Mouse (Mus musculus): ENCODE measurements around the gene Cd5. TPM values are rescaled to one million over a fixed set of nuclear protein-coding genes. Genes with fewer than 3 reads are reported as not detected.

The Cd5 gene
- polyA plus RNA-seq, 1 experiment: not detected

GRCm38 (mm10) chr19:10759983-10760831 lies 21.4 kb upstream of the Cd5 start:
- H3K4me1 ChIP-seq (ENCODE audit: control insufficient read depth): no peaks in the 10 kb centered on the region
- no peaks in the 10 kb centered on the region for H3K36me3 ChIP-seq (ENCODE audit: control insufficient read depth)
- H3K9me3 ChIP-seq (ENCODE audit: control insufficient read depth, low read length): no peaks in the 10 kb centered on the region
- no peak overlapping the region for H3K4me3 ChIP-seq (replicated peaks)
- no peaks in the 10 kb centered on the region for H3K27me3 ChIP-seq (ENCODE audit: control insufficient read depth)
- no peak for TF ChIP-seq TAL1 (IDR thresholded peaks at IDR 0.05; ENCODE audit: low read length)
- TF ChIP-seq GATA1 (IDR thresholded peaks at IDR 0.05; ENCODE audit: low read length): no peak

GRCm38 (mm10) chr19:10759525-10759924 lies 20.7 kb upstream of the Cd5 start:
- no peaks in the 10 kb centered on the region for H3K9me3 ChIP-seq (ENCODE audit: control insufficient read depth, low read length)
- no peaks in the 10 kb centered on the region for H3K4me1 ChIP-seq (ENCODE audit: control insufficient read depth)
- no peaks in the 10 kb centered on the region for H3K27me3 ChIP-seq (ENCODE audit: control insufficient read depth)
- no peaks in the 10 kb centered on the region for H3K36me3 ChIP-seq (ENCODE audit: control insufficient read depth)
- TF ChIP-seq TAL1 (IDR thresholded peaks at IDR 0.05; ENCODE audit: low read length): no peak
- no peak for TF ChIP-seq GATA1 (IDR thresholded peaks at IDR 0.05; ENCODE audit: low read length)
- no peak overlapping the region for H3K4me3 ChIP-seq (replicated peaks)

- no peak for TF ChIP-seq GATA1 (IDR thresholded peaks at IDR 0.05; ENCODE audit: low read length)
- no peak for TF ChIP-seq TAL1 (IDR thresholded peaks at IDR 0.05; ENCODE audit: low read length)
- Histone ChIP-seq H3K9me3 (ENCODE audit: control insufficient read depth, low read length) (no peaks in the 10 kb centered on the region), H3K36me3 (ENCODE audit: control insufficient read depth) (no peaks in the 10 kb centered on the region), H3K4me3 (replicated peaks) (no peak overlapping the region), H3K4me1 (ENCODE audit: control insufficient read depth) (no peaks in the 10 kb centered on the region), H3K27me3 (ENCODE audit: control insufficient read depth) (no peaks in the 10 kb centered on the region)
Observed at GRCm38 (mm10) chr19:10758708-10759107, 19.9 kb upstream of the Cd5 start.

GRCm38 (mm10) chr19:10757526-10757925 lies 18.7 kb upstream of the Cd5 start:
- Histone ChIP-seq H3K36me3 (ENCODE audit: control insufficient read depth) (no peaks in the 10 kb centered on the region), H3K27me3 (ENCODE audit: control insufficient read depth) (no peaks in the 10 kb centered on the region), H3K9me3 (ENCODE audit: control insufficient read depth, low read length) (no peaks in the 10 kb centered on the region), H3K4me1 (ENCODE audit: control insufficient read depth) (no peaks in the 10 kb centered on the region), H3K4me3 (replicated peaks) (no peak overlapping the region)
- TF ChIP-seq GATA1 (IDR thresholded peaks at IDR 0.05; ENCODE audit: low read length) (no peak), TAL1 (IDR thresholded peaks at IDR 0.05; ENCODE audit: low read length) (no peak)

GRCm38 (mm10) chr19:10757125-10757524 lies 18.3 kb upstream of the Cd5 start:
- no peaks in the 10 kb centered on the region for H3K36me3 ChIP-seq (ENCODE audit: control insufficient read depth)
- no peak overlapping the region for H3K4me3 ChIP-seq (replicated peaks)
- H3K4me1 ChIP-seq (ENCODE audit: control insufficient read depth): no peaks in the 10 kb centered on the region
- TF ChIP-seq GATA1 (IDR thresholded peaks at IDR 0.05; ENCODE audit: low read length) (no peak), TAL1 (IDR thresholded peaks at IDR 0.05; ENCODE audit: low read length) (no peak)
- H3K27me3 ChIP-seq (ENCODE audit: control insufficient read depth): no peaks in the 10 kb centered on the region
- no peaks in the 10 kb centered on the region for H3K9me3 ChIP-seq (ENCODE audit: control insufficient read depth, low read length)

- no peaks in the 10 kb centered on the region for H3K36me3 ChIP-seq (ENCODE audit: control insufficient read depth)
- H3K9me3 ChIP-seq (ENCODE audit: control insufficient read depth, low read length): no peaks in the 10 kb centered on the region
- no peak for TF ChIP-seq TAL1 (IDR thresholded peaks at IDR 0.05; ENCODE audit: low read length)
- no peak for TF ChIP-seq GATA1 (IDR thresholded peaks at IDR 0.05; ENCODE audit: low read length)
- no peaks in the 10 kb centered on the region for H3K27me3 ChIP-seq (ENCODE audit: control insufficient read depth)
- no peak overlapping the region for H3K4me3 ChIP-seq (replicated peaks)
- H3K4me1 ChIP-seq (ENCODE audit: control insufficient read depth): no peaks in the 10 kb centered on the region
Observed at GRCm38 (mm10) chr19:10752646-10753045, 13.8 kb upstream of the Cd5 start.

- no peaks in the 10 kb centered on the region for H3K36me3 ChIP-seq (ENCODE audit: control insufficient read depth)
- no peak for TF ChIP-seq TAL1 (IDR thresholded peaks at IDR 0.05; ENCODE audit: low read length)
- TF ChIP-seq GATA1 (IDR thresholded peaks at IDR 0.05; ENCODE audit: low read length): no peak
- no peak overlapping the region for H3K4me3 ChIP-seq (replicated peaks)
Observed at GRCm38 (mm10) chr19:10752106-10752505, 13.3 kb upstream of the Cd5 start.

GRCm38 (mm10) chr19:10751607-10752006 lies 12.8 kb upstream of the Cd5 start:
- no peaks in the 10 kb centered on the region for H3K4me1 ChIP-seq (ENCODE audit: control insufficient read depth)
- H3K9me3 ChIP-seq (ENCODE audit: control insufficient read depth, low read length): no peaks in the 10 kb centered on the region
- H3K4me3 ChIP-seq (replicated peaks): no peak overlapping the region
- H3K27me3 ChIP-seq (ENCODE audit: control insufficient read depth): no peaks in the 10 kb centered on the region
- no peak for TF ChIP-seq GATA1 (IDR thresholded peaks at IDR 0.05; ENCODE audit: low read length)
- TF ChIP-seq TAL1 (IDR thresholded peaks at IDR 0.05; ENCODE audit: low read length): no peak
- no peaks in the 10 kb centered on the region for H3K36me3 ChIP-seq (ENCODE audit: control insufficient read depth)

More at GRCm38 (mm10) chr19:10752106-10752505, 13.3 kb upstream of the Cd5 start:
- H3K4me1 ChIP-seq (ENCODE audit: control insufficient read depth): no peaks in the 10 kb centered on the region
- no peaks in the 10 kb centered on the region for H3K27me3 ChIP-seq (ENCODE audit: control insufficient read depth)
- H3K9me3 ChIP-seq (ENCODE audit: control insufficient read depth, low read length): no peaks in the 10 kb centered on the region

- Histone ChIP-seq H3K27me3 (ENCODE audit: control insufficient read depth) (no peaks in the 10 kb centered on the region), H3K9me3 (ENCODE audit: control insufficient read depth, low read length) (no peaks in the 10 kb centered on the region), H3K4me3 (replicated peaks) (no peak overlapping the region), H3K36me3 (ENCODE audit: control insufficient read depth) (no peaks in the 10 kb centered on the region), H3K4me1 (ENCODE audit: control insufficient read depth) (no peaks in the 10 kb centered on the region)
- no peak for TF ChIP-seq TAL1 (IDR thresholded peaks at IDR 0.05; ENCODE audit: low read length)
- no peak for TF ChIP-seq GATA1 (IDR thresholded peaks at IDR 0.05; ENCODE audit: low read length)
Observed at GRCm38 (mm10) chr19:10750161-10750560, 11.4 kb upstream of the Cd5 start.

Data from erythroblast, embryonic 14.5 days (primary cell).